Mouse (Mus musculus) lung, postnatal 0 days (tissue): ENCODE measurements at regions not wholly inside any gene's neighbourhood (a gene's known extent, or its start where the extent isn't known, plus 50 kb on each side); places are given as distances from the start of the nearest gene placed in this dataset.

Source experiments
- CTCF ChIP-seq: IDR thresholded peaks from 2 replicates; pipeline ENCODE4 v1.5.1; 2016; ENCODE audit warnings: antibody characterized with exemption, mild to moderate bottlenecking
- EP300 ChIP-seq: IDR thresholded peaks from 2 replicates; pipeline ENCODE4 v1.6.1; 2016; ENCODE audit warnings: antibody characterized with exemption, mild to moderate bottlenecking, control low read depth

DNA sequence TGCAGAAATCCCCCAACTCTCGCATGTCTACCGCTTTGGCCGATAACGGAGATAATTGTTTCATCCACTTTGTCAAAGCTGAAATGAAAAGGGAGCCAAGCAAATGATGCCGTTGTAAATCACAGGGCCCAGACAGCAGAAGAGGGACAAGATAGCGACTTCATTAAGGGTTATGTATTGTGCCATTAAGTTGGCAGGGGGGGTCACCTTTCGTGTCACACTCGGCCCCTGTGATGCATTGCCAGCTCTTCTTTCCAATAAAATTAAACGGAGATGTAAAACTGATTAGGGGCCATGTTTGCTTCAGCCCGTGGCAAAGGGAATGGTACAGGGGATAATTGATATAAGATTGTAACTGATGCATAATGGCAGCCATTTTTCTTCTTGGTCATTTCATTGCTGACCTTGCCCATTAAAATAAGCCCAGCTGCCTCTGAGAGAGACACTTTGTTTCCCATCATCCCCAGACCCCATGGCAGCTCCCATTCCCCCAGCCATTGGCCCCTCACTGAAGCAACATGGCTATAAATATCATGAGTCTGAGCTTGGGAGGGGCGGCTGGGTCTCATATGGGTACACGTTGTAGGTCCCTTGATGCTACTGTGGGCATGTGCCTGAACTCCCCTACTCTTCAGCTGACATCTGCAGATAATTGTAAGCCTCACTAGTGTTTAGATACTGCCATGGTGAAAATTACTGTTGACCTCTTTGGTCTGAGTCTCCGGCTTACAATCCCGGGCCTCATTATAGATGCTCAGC is 313.0 kb downstream of the Gm45692 start:
- no peak for TF ChIP-seq CTCF
- no peak for TF ChIP-seq EP300
